Mouse (Mus musculus) intestine, embryonic 15.5 days (tissue): Measurements from ENCODE around the gene Aasdh. TPM values are rescaled to one million over a fixed set of nuclear protein-coding genes. Genes with fewer than 3 reads are reported as not detected.

Experiments
- polyA plus RNA-seq: library from polyadenylated mRNA; unstranded; fragments of >200 nt; fragmentation: Nextera tagmentation; extraction: Ambion mirVana; gene quantifications from 2 replicates; pipeline ENCODE4 v1.2.1, GENCODE M21; 2015

Gene Aasdh
- polyA plus RNA-seq, 1 experiment from 2014 or later: 14.2 TPM

Other genes with a start within 250 kb of the Aasdh start
- 15.7 and 16.5 TPM in 2 replicates for gene C530008M17Rik, start 249.0 kb downstream of the Aasdh start, polyA plus RNA-seq
- 193 and 208 TPM in 2 replicates for gene Paics, start 45.8 kb upstream of the Aasdh start, polyA plus RNA-seq
- gene Ppat, start 46.1 kb upstream of the Aasdh start, polyA plus RNA-seq: 27.4 and 30.7 TPM in 2 replicates
- 79.6 and 84.8 TPM in 2 replicates for gene Srp72, start 69.2 kb upstream of the Aasdh start, polyA plus RNA-seq
- 0.29 TPM in 1 of 2 replicates, not detected in the other for gene Arl9, start 98.5 kb upstream of the Aasdh start, polyA plus RNA-seq
- 0.49 and 0.72 TPM in 2 replicates for gene Thegl, start 110.5 kb upstream of the Aasdh start, polyA plus RNA-seq
- gene Hopx, start 209.6 kb upstream of the Aasdh start, polyA plus RNA-seq: 3.5 and 3.8 TPM in 2 replicates